Mouse (Mus musculus) megakaryocyte-erythroid progenitor cell, adult 5 weeks (primary cell): ENCODE results near the gene Ddx11. TPM values are rescaled to one million over a fixed set of nuclear protein-coding genes. Genes with fewer than 3 reads are reported as not detected.

Experiments
- polyA plus RNA-seq: library from polyadenylated mRNA; stranded (reverse); fragments of >175 nt; gene quantifications from 2 replicates; pipeline ENCODE4 v1.2.3, GENCODE M21; 2012

The Ddx11 gene
- 12.6 and 13.2 TPM in 2 replicates for polyA plus RNA-seq

GRCm38 (mm10) chr17:66123066-66123815, at the start of gene Ddx11:
Ddx11 (plus strand) TSS chr17:66123520.

GRCm38 (mm10) chr17:66076934-66077333, 46.4 kb upstream of the Ddx11 start, which contains the start of gene Ankrd12:
Ankrd12 (minus strand) TSS chr17:66077089.

GRCm38 (mm10) chr17:66101380-66102330, 21.7 kb upstream of the Ddx11 start, which contains the start of gene Ndufv2:
Ndufv2 (minus strand) TSS chr17:66101559.

GRCm38 (mm10) chr17:66111402-66111959, 11.8 kb upstream of the Ddx11 start, which contains the start of gene Washc1:
Washc1 (plus strand) TSS chr17:66111545.

Other genes starting within 250 kb of the Ddx11 start
- 99.9 and 135 TPM in 2 replicates for gene Ralbp1, start 237.7 kb upstream of the Ddx11 start, polyA plus RNA-seq
- 13.1 and 16.4 TPM in 2 replicates for gene Twsg1, start 172.3 kb upstream of the Ddx11 start, polyA plus RNA-seq
- 6.8 and 11.1 TPM in 2 replicates for gene Ankrd12, start 46.4 kb upstream of the Ddx11 start, polyA plus RNA-seq
- 97.0 and 97.6 TPM in 2 replicates for gene Ndufv2, start 22.0 kb upstream of the Ddx11 start, polyA plus RNA-seq
- 64.9 and 83.5 TPM in 2 replicates for gene Washc1, start 12.0 kb upstream of the Ddx11 start, polyA plus RNA-seq